Mouse (Mus musculus): ENCODE measurements at regions not wholly inside any gene's neighbourhood (a gene's known extent, or its start where the extent isn't known, plus 50 kb on each side); places are given as distances from the start of the nearest gene placed in this dataset.
"Not testable (repeated sequence)": the region's sequence is repeated elsewhere in the genome, so short reads cannot be mapped to it uniquely, and the experiment has no call there.

GRCm38 (mm10) chr8:20436956-20437355 is 73.9 kb upstream of the Gm15319 start:
- DNase-seq = not testable (repeated sequence)

GRCm38 (mm10) chr8:20433236-20433635 is 70.2 kb upstream of the Gm15319 start:
- not testable (repeated sequence) for DNase-seq

- DNase-seq = not testable (repeated sequence)
Measured at GRCm38 (mm10) chr8:20429469-20429868, 66.5 kb upstream of the Gm15319 start.

- not testable (repeated sequence) for DNase-seq
Measured at GRCm38 (mm10) chr8:20424903-20425222, 61.9 kb upstream of the Gm15319 start.

- peak; percentile 99 for DNase-seq
Measured at GRCm38 (mm10) chr8:20424104-20424902, 61.3 kb upstream of the Gm15319 start.

- not testable (repeated sequence) for DNase-seq
Measured at GRCm38 (mm10) chr8:20420807-20421206, 57.8 kb upstream of the Gm15319 start.

Measured in layer of hippocampus, adult 9-11 months (tissue).